Mouse (Mus musculus) kidney, postnatal 4 days (tissue): ENCODE results near the gene Dad1.

Source experiments
- DNase-seq, 2 experiments: peaks; one replicate each; pipeline ENCODE4 v3.0.0; 2021; ENCODE audit warnings: mixed read lengths in 2 of 2

Gene Dad1

DNA sequence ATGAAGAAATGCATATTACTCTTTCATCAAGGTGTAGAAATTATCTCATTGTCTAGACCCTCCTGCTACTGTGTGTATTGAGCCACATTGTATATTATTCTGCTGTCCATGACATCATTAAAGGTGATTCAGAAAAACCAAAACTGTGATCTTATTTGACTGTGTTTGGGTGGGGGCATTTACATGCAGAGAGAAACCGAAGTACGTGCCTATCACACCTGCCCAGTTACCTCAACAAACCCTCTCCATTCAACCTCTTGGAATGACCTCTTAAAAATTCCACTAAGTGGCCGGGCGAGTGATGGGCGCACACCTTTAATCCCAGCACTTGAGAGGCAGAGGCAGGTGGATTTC, 29.9 kb downstream of the Dad1 start:
- no peak for DNase-seq

DNA sequence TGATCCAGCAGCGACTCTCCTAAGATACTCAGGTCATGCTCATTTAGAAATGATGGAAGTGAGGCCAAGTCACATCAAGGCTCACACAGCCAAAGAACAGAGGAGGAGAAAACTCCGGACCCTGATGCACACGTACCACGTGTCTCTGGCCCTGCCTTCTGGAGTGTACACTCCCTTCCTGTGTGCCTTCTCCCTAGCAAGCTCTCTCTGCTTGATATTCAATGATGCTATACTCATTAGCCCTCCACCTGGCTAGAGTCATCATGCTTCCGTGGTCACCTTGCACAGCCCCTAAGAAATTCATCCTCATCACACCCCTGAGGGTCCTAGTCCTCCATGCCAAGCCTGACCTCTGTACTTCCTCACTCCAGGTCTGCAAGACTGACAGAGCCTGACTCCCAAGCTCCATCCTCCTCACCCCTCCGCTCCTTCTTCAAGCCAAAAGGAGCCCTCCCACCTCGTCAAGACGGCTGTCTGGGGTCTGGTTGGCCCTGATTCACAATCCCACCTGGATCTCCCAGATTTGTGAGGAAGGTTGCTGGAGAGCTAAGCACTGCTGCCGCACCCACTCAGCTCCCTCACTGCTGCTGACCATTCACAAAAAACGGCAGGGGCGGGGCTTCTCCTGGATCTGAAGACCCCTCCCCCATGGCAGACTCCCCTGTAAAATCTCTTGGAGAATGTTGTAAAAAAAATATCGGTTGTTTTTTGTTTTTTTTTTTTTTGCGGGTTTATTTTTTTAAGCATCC, 30.4 kb downstream of the Dad1 start:
- no peak for DNase-seq

DNA sequence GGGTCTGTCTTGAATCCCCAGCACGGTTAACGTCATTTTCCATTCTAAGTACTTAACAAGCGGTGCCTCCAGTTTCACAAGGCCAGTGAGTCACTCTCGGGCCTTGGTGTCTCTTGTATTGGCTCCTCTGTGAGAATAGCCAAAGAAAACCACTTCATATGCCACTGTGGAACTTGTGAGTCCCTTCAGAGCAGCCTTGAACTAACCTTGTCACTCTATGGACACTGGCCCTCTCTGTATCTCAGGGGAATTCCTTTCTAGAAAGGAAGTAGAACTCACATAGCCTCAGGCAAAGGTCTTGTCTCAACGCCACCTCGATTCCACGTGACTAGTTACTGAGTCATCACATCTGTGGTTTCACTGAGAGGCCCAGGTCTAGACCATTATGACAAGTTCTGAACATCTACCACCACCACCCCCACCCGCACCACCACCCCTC, 31.6 kb downstream of the Dad1 start:
- no peak for DNase-seq

DNA sequence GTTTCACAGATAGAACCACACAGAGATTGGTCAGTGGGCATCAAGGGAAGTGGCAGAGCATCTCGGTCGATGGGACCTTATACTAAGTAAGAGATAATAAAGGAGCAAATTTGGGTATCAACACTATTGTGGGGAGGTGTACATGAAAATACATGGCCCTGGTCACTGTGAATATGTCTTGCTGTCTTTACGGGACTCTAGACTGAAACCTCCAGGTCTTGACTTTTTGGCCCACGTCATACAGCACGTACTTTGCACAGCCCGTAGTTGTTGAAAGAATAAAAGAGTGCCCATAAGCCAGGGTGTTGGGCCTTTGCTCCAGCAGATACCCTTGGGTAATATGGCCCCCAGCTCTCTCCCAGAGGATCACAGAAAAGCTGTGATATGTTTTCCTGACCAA, 32.3 kb downstream of the Dad1 start:
- no peak for DNase-seq

DNA sequence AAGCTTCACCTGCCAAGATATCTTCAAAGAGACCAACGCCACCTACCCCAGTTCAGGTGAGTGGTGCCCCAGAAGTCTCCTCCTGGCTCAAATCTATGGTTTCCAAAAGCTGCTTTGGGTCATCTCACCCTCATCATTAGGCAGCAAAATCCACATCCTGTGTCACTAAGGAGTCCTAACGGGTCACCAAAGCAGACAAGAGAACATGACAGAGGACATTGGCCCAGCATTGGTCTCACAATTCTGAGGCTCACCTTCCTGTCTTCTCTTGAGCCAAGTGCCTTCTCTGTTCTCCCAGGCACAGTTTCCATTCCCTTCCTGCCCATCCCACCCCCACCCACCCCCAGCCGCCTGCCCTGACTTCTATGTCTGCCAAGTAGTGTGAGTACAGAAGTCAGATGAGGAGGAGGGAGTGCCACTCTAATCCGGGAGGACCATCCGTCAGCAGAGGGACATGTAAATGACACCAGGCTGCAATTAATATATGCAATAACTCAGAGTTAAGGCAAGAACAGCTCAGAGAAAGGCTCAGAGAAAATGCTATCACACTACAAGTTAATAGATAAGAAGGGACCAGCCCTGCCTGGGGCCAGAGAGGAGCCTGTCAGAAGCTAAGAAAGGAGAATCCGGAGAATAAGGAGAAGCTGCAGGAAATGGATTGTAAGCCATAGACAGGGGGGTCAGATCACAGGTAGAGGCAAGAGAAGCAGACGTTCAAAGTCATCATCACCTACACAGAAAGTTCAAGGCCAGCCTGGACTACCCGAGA, 33.0 kb downstream of the Dad1 start:
- DNase-seq, result no peak

DNA sequence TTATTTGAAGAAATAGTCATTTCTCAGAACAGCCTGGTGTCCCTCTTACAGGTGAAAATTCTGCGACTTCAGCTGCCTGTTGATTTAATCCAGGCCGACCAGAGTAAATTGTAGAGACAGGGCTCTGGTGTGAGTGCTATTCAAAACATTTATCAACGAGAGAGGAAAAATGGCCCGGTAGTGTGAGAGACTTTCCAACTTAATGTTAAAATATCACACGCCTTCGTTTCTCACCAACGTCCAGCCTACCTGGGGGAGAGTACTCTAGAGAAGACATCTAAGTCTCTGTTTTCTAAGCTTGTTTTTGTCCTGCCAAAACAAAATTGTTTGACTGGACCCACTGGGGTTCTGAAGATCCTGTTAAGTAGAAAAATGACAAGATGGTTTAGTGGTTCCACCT, 34.1 kb downstream of the Dad1 start:
- no peak for DNase-seq

DNA sequence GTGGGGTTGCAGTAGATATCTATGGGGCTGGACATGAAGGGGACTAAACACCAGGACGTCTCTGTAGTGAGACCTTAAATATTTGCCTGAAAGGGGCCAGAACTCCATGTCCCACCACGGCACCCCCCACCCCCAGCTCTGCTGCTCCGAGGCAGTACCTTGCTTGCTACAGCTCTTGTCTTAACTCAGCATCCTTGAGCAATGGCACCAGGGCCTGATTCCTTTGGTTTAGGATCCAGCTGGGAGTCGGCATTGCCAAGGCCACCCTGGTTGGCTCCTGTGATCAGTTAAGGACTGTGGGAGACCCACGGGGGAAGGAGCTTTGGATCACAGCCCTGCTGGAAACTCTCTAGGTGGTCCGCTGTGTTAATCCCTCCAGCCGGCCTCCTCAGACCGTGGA, 34.6 kb downstream of the Dad1 start:
- no peak for DNase-seq

DNA sequence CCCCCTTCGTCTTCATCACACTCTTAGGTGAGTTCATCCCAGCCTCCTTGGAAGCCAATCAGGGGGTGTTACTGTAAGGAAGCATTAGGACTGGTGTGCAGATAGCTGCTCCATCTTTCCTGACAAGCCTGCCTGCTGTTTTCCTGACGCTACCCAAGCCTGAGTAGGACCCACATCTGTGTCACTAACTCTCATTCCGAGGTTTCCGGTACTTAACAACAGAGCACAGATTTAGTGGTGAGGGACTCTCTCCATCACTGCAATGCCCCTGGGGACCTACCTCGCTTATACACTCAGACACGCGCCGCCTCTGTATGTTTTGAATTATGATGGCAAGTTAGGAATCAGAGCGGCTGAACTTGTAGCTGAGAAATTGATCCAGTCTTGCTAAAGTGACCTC, 35.2 kb downstream of the Dad1 start:
- DNase-seq, result no peak

DNA sequence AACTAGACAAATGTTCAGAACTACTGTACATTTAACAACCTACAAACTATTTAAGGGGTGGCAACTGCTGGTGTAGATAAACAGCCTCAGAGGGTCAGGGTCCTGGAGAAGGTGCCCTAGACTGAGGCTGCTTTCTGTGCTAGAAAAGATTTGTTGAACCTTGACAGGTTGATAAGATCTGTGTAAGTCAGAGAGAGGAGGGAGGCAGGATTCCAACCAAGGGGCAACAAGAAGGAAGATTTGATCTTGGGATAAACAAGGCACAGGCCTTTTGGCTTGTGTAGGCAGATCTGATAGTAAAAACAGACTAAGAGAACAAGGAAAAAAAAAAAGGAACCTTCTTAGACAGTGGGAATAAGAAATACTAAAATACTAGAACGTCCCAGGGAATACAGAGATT, 35.7 kb downstream of the Dad1 start:
- DNase-seq, result no peak

DNA sequence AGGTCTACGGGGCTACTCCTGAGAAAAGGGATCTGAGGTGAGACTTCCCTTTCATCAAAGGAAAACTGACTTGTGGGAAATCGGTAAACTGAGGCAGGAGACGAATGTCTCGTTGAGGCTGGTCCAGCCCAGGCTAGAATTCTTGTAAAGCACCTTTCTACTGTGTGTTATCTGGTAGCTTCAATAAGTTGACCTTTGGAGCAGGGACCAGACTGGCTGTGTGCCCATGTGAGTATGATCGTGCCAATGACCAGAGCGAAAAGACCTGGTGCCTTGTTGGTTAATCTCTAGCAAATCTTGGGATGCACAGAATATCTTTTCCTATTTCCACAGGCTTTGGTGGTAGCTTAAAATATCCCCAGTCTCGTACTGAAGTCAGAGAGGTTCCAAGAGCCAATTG, 37.8 kb downstream of the Dad1 start:
- DNase-seq, result no peak

DNA sequence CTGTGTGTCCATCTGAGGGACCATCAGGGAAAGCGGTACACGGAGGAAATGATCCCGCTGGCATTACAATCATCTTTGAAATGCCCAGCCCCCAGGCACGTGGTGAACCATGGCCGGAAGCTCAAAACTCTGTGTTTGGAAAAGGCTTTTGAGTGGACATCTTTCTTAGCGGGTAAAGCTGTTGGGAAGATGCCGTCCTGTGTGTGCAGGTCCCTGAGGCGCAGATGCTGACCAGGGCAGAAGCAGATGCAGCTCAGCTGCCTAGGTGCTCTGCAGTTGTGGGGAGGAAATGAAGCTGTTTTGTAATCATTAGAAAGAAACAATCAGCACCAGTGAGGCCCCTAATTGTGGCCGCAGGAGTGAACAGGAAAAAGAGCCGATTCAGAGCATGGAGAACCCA, 39.0 kb downstream of the Dad1 start:
- no peak for DNase-seq

DNA sequence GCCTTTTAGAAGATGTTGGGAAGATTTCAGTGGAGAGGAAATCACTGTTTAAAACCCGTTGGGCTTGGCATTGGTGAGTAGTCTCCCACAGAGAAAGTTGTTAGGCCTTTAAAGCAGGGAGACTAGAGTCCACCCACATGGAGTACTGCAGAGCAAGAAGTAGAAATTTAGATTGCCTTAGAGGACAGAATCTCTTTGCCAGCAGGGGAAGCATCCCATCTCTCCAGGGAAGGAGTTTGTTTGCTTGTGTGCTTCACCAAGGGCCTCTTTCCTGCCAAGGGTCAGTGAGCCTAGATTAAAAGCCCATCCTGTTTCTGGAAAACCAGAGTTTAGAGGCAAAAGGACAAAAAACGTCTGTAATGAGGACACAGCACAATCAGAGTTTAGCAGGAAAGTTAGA, 39.4 kb downstream of the Dad1 start:
- no peak for DNase-seq

DNA sequence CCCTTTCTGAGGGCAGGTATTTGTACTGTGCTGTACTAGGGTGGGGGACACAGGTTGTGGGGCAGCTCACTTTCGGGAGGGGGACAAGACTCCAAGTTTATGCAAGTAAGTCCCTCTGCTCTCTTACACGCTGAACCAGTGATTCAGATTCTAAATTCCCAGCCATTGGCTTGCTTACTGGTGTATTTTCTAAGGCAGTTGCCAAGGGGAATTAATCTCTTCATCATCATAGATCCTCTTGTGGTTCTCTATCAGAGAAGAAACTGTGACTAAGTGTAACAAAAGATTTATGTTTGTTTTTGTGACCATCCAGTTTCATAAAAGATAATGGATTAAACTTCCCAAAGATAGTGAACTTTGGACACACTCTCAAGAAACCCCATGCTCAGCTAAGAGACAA, 40.2 kb downstream of the Dad1 start:
- no peak for DNase-seq

DNA sequence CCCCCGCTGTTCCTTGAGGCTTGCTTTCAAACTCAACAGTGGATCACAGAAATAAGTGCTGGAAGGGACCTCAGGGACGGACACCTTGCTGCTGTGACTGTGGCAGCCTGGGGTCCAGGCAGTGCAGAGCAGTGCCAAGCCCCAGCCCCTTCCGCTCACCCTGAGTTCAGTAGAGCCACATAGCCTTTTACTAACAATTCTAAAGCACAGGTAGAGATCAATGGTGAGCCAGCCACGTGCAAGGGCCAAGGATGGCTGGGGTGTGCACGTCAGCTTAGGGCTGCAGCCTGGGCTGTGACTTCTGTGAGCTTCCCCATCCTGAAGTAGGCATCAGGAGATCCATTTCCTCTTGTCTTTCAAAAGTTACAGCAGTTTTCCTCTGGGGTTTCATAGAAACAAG, 42.1 kb downstream of the Dad1 start:
- no peak for DNase-seq

DNA sequence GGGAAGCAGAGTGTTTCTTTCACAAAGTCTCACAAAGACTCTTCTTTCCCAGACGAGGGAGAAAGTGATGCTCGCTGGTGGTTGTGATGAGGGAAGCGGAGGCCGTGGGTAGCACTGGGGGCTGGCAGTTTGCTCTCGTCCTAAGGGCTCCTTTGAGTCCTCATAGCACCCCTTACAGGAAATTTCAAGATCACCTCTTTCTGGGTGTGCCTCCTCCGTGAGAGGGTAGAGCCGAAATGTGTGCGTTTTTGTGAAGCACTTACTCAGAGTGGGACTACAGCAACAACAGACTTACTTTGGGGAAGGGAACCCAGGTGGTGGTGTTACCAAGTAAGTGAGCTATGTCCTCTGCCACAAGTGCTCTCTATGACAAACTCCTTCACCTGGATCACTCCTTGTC, 42.7 kb downstream of the Dad1 start:
- no peak for DNase-seq

DNA sequence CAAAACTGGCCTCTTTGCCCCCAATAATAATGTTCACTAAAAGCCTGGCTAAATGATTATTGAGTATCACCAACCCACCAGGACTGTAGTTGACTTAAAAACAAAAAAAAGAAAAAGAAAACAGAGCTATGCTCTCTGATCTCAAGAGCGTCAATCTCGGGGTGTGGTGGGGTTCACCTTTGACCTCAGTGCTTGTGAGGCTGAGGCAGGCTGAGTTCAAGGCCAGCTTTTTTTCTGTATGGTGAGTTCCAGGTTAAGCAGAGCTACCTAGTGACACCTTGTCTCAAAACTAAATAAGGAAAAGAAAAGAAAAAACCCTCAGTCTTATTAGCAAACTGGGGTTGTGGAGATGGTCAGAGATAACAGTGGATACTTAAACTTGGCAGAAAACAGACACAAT, 43.5 kb downstream of the Dad1 start:
- DNase-seq, result no peak

DNA sequence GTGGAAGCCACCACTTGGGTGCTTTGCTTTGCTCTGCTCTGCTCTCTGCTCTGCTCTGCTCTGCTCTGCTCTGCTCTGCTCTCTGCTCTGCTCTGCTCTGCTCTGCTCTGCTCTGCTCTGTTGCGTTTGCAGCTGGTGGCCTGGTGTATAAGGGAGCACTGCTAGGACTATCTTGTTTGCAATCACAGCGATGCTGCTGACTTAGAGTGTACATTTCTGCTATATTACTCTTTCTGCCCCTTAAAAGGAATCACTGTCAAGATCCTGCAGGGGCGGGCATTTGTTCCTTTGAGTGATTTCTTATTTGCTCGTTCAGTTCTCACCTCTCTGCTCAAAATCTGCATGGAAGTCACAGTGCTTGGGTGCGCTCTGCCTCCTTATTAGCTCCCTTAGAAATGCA, 44.0 kb downstream of the Dad1 start:
- DNase-seq, result no peak

DNA sequence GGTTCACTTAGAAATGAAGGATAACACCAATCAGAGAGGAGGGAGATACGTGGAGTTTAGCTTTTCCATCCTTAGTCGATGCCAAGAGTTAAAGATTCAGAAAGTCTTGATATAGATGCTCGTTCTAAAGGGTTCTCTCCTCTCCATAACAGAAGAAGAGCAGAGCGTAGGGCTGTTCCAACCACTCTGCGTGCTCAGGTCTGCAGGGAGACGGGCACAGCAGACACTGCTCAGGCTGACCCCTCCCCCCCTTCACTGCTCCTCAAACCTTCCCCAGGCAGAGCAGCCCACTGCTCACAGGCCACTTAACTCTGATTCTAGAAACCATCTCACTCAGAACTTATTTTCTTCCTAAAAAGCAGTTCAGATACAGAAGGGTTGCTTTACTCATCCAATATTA, 45.2 kb downstream of the Dad1 start:
- DNase-seq, result no peak

DNA sequence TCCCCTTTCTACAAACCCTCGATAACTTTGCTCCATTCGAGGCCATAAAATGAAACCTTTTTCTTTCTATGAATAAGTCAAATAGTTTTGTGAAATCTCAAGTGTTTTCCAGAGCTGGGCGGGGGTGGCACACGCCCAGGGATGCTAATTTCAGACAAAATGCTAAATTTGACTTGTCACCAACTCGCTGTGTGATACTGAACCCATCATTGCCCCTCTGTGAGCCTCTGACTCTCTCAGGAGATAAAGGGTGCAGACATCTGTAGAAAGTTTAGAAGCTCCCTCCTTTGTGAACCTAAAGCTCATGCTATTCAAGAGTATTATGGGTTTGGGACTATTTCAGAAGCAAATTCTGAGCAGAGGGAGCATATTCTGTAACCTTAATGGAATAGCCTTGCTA, 46.0 kb downstream of the Dad1 start:
- no peak for DNase-seq

DNA sequence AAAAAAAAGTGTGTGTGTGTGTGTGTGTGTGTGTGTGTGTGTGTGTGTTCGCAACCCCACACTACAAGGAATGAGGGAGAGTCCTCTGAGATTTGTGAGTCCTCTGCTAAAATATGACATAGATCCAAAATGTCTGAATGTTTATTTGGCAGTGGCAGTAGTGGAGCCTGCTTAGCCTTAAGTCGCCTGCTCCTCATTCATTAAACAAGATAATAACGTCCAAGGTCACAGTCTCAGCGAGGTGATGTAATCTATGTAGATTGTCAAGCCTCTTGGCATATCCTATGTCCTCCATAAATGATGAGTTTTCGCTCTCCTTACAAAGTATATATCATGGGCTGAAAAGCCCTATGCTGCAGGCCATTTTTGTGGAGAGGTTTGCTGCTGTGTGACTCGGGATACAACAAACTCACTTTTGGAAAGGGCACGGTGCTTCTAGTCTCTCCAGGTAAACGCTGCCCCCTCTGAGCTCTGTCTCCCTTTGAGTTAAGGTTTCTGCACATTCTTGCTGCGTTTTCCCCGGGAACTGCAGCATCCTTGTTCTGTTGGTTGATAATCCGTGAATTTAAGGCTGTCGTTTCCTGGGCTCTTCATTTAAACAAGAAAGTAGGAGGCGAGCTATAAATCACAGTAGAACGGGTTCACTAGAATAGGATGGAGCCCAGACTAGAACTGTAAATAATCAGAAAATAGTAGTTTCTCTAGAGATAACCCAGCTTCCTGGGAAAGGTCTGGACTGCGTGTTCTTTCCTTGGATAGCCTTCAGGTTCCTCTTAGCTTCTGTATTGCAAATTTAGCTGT, 47.0 kb downstream of the Dad1 start:
- DNase-seq, result no peak

DNA sequence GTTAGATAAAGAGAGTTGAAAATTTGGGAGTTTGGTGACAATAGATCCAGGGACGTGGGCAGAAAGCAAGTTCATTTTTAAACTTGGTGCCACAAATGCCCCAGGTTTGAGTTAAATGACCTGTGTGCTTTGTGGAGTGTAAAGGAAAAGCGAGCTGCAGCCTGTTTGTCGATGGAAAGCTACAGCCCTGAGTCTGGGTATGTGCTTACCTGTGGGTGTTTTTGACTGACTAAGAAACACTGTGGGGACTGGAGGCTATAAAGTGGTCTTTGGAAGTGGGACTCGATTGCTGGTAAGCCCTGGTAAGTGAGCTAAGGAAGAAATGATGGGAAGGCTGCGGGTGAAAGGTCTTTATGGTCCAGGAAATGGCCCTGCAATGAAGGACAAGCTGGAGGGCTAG, 47.6 kb downstream of the Dad1 start:
- DNase-seq, result no peak

DNA sequence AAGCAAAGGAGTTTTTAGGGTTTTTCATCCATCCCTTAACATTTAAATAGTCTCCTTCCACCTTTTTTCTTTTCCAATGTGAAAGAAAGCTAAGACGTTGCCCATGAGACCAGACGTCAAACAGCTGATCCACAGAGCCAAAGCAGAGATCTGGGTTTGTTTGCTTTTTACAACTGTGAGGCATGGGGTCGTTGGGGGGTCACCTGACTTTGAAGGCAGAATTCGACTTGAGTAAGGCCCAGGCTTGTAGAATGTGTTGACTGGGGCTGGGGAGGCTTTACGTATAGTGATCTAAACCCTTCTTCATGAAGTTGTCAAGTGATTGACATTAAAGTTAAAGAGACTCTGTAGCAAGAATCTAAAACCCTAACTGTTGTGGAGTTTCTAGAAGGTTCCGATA, 48.0 kb downstream of the Dad1 start:
- no peak for DNase-seq

DNA sequence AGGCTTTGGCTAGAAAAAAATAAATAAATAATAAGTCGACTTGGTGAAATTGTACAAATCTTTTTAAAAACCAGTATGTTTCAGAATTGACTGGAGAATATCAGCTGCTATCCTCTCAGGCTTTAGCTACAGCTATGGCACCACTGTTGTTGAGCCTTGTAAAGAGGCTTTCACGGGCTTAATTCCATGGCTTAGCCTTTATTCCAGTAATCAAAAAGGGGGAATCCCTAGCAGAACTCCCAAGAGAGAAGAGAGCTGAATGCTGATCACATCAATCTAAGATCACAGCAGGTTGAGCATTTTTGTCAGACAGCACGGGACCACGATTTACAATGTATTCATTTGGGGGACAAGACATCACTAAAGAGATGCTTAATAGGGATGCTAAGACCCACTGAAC, 49.1 kb downstream of the Dad1 start:
- DNase-seq, result no peak

DNA sequence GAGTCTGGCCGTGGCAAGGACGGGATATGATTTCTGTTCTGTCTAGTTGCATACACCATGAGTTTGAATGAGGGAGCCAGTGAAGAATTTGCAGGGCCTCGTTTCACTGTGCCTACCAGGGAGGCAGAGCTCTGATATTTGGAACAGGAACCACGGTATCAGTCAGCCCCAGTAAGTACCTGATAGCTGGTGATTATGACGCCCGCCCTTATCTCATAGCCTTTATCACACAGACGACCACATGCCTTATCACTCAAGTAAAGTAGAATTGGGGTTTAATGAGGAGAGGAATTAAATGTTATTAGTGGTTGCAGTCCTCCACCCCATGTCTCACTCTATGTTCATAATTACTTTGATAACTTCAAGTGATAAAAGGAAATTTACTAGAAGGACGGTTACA, 49.6 kb downstream of the Dad1 start:
- DNase-seq, result no peak
